Mouse (Mus musculus) kidney, postnatal 0 days (tissue): ENCODE measurements at regions not wholly inside any gene's neighbourhood (a gene's known extent, or its start where the extent isn't known, plus 50 kb on each side); places are given as distances from the start of the nearest gene placed in this dataset.
A peak's percentile ranks its signal among the peaks of the same experiment; 100 is the strongest.

Source experiments
- ATAC-seq: fragments of 200-750 bp; cut with Nextera tagmentation; replicated peaks from 2 replicates; pipeline ENCODE4 v1.8.0; 2017; ENCODE audit warnings: low read depth, moderate number of reproducible peaks, moderate TSS enrichment, moderate library complexity; ENCODE audit not compliant: low FRiP score
- DNase-seq: peaks from one replicate; pipeline ENCODE4 v3.0.0-alpha.2; 2016; ENCODE audit warnings: low spot score
- H3K27ac ChIP-seq: fragments of 300-500 bp; sonication (generic); 2 replicates; pipeline ENCODE4 v1.5.1; 2014; ENCODE audit warnings: mild to moderate bottlenecking
- H3K27me3 ChIP-seq: fragments of 300-500 bp; sonication (generic); 2 replicates; pipeline ENCODE4 v1.6.1; 2014; ENCODE audit warnings: low read length, mixed read lengths; ENCODE audit not compliant: insufficient read depth
- H3K36me3 ChIP-seq: fragments of 300-500 bp; sonication (generic); 2 replicates; pipeline ENCODE4 v1.6.1; 2014; ENCODE audit warnings: low read length, mixed read lengths; ENCODE audit not compliant: insufficient read depth
- H3K4me1 ChIP-seq: fragments of 300-500 bp; sonication (generic); replicated peaks from 2 replicates; pipeline ENCODE4 v1.6.1; 2014; ENCODE audit warnings: antibody characterized with exemption, low read length, mixed read lengths; ENCODE audit not compliant: insufficient read depth
- H3K4me2 ChIP-seq: fragments of 300-500 bp; sonication (generic); 2 replicates; pipeline ENCODE4 v1.6.1; 2014; ENCODE audit warnings: mild to moderate bottlenecking, low read length, moderate library complexity, mixed read lengths
- H3K4me3 ChIP-seq: fragments of 300-500 bp; sonication (generic); replicated peaks from 2 replicates; pipeline ENCODE4 v1.5.1; 2014; ENCODE audit warnings: low read depth, low read length
- H3K9ac ChIP-seq: fragments of 300-500 bp; sonication (generic); 2 replicates; pipeline ENCODE4 v1.6.1; 2014; ENCODE audit warnings: low read depth, low read length
- H3K9me3 ChIP-seq: fragments of 300-500 bp; sonication (generic); replicated peaks from 2 replicates; pipeline ENCODE4 v1.6.1; 2016; ENCODE audit warnings: low read length, inconsistent platforms, mixed read lengths
- CTCF ChIP-seq: IDR thresholded peaks from 2 replicates; pipeline ENCODE4 v1.5.1; 2016; ENCODE audit warnings: antibody characterized with exemption, low read depth, mild to moderate bottlenecking, moderate library complexity
- WGBS: fragments of 180-500 bp; shearing (Covaris S2); extraction: QIAGEN DNeasy Blood & Tissue Kit; methylation state at CpG from one replicate; pipeline ENCODE4 v1.1.7; 2014; 5-methylcytosine and 5-hydroxymethylcytosine counted together

DNA sequence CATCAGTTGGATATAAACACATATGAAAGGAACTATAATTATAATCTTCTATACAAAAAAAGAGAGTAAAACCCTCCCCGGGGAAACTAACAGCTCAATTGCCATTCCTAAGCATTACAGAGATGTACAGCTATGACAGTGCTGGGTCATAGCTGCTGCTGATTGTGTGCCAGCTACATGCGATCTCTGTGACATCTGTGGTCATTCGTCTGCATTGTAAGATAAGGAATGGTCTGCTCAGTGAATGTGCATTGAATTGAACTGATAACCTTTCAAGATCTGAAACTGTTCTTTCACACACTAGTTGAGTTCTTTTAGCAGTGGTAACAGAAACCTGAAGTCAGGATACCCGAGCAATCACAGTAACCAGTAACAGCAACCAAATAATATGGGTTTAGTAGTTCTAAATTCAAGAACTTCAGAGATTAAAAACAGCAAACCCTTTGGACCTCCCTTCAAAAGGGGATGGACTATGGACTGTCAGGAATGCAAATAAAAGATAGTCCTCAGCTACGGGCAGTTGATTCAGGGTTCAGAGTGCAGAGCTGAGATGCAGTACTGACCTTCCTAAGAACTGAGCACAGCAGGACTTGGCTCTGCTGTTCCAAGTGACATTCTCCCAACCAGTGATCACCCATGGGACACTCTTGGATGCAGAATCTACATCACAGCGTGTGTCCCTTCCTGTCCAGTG is 295.7 kb downstream of the Cd47 start:
- H3K4me2 ChIP-seq = no peak overlapping the region
- H3K27me3 ChIP-seq = no peaks in the 10 kb centered on the region
- ATAC-seq (peak; percentile 59; the same call in 1 of the 2 replicates), DNase-seq (peak; percentile 36)
- no peaks in the 10 kb centered on the region for H3K9me3 ChIP-seq
- no peak overlapping the region for H3K9ac ChIP-seq
- no peaks in the 10 kb centered on the region for H3K4me1 ChIP-seq
- no peak overlapping the region for H3K4me3 ChIP-seq
- TF ChIP-seq CTCF = no peak
- H3K27ac ChIP-seq = no peak overlapping the region
- WGBS = 54% methylated on average over 6 of the region's 6 CpGs
- no peaks in the 10 kb centered on the region for H3K36me3 ChIP-seq

- WGBS = 37% methylated on average over 2 of the region's 2 CpGs
- no peaks in the 10 kb centered on the region for H3K9me3 ChIP-seq
- H3K27me3 ChIP-seq = no peaks in the 10 kb centered on the region
- DNase-seq (no peak), ATAC-seq (no peak)
- no peak overlapping the region for H3K27ac ChIP-seq
- H3K4me2 ChIP-seq = no peak overlapping the region
- no peaks in the 10 kb centered on the region for H3K36me3 ChIP-seq
- no peak overlapping the region for H3K4me3 ChIP-seq
- H3K9ac ChIP-seq = no peak overlapping the region
- no peaks in the 10 kb centered on the region for H3K4me1 ChIP-seq
- no peak for TF ChIP-seq CTCF
Observed at GRCm38 (mm10) chr16:50096563-50096962, 296.2 kb downstream of the Cd47 start.

DNA sequence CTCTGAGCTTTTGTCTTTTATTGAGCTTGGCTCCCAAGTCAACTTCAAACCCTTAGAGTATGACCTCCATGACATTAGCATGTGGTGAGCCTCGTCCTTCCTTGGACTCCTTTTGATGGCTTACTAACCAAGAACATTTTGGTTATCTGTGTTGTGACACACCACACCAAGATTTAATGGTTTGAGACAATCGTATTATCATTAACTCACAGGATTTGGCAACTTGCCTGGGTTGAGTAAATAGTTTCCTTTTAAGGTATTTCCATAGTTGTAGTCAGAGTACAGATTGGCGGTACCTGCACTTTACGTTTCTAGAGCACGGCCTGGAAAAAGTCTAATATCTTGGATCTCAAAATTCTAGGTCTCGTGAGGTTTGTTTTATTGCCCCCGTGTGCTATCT is 303.0 kb downstream of the Cd47 start:
- WGBS = 63% methylated on average over 7 of the region's 7 CpGs
- TF ChIP-seq CTCF = no peak
- Histone ChIP-seq H3K36me3 (no peaks in the 10 kb centered on the region), H3K9ac (no peak overlapping the region), H3K4me2 (no peak overlapping the region), H3K27ac (no peak overlapping the region), H3K9me3 (no peaks in the 10 kb centered on the region), H3K4me1 (0 out of 2 replicates have a peak, but pooled peaks cover 5% of the 10 kb centered on the region), H3K27me3 (no peaks in the 10 kb centered on the region), H3K4me3 (no peak overlapping the region)
- ATAC-seq (no peak), DNase-seq (no peak)

- ATAC-seq = no peak
- H3K36me3 ChIP-seq = no peaks in the 10 kb centered on the region
- no peaks in the 10 kb centered on the region for H3K9me3 ChIP-seq
Observed at GRCm38 (mm10) chr16:50118150-50118549, 314.0 kb downstream of the Bbx start.

DNA sequence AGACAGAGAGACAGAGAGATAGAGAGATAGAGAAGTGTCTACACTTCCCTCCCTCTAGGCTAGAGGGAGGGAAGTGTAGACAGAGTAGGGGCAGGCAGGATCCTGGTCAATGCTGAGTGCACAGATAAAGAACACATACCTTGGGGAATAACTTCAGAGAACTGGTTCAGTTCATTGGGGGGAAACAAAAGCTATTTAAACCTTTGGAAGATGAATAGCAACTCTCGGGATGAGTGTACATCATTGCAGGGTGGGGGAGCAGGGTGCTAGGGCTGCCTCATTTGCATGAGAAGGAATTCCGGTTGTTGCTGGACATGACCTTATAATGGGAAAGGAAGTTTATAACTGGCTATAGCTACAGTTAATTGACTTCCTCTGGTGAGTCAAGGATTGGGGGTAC is 309.7 kb downstream of the Bbx start:
- Histone ChIP-seq H3K9me3 (no peaks in the 10 kb centered on the region), H3K4me3 (no peak overlapping the region), H3K4me1 (no peaks in the 10 kb centered on the region), H3K4me2 (no peak overlapping the region), H3K9ac (no peak overlapping the region), H3K27ac (no peak overlapping the region), H3K27me3 (no peaks in the 10 kb centered on the region), H3K36me3 (no peaks in the 10 kb centered on the region)
- ATAC-seq = no peak
- no peak for TF ChIP-seq CTCF
- DNase-seq = no peak
- WGBS = 50% methylated on average over 2 of the region's 2 CpGs

More at GRCm38 (mm10) chr16:50118150-50118549, 314.0 kb downstream of the Bbx start:
- 95% methylated on average over 7 of the region's 7 CpGs for WGBS
- no peak overlapping the region for H3K4me2 ChIP-seq
- H3K9ac ChIP-seq = no peak overlapping the region
- H3K4me1 ChIP-seq = no peaks in the 10 kb centered on the region
- no peak for DNase-seq
- no peak overlapping the region for H3K27ac ChIP-seq
- no peaks in the 10 kb centered on the region for H3K27me3 ChIP-seq
- TF ChIP-seq CTCF = no peak
- no peak overlapping the region for H3K4me3 ChIP-seq

GRCm38 (mm10) chr16:50124646-50125045 is 307.5 kb downstream of the Bbx start:
- no peaks in the 10 kb centered on the region for H3K4me1 ChIP-seq
- H3K4me3 ChIP-seq = no peak overlapping the region
- no peak for ATAC-seq
- no peak for TF ChIP-seq CTCF
- no peak for DNase-seq
- no peaks in the 10 kb centered on the region for H3K9me3 ChIP-seq
- no peak overlapping the region for H3K9ac ChIP-seq
- no peaks in the 10 kb centered on the region for H3K36me3 ChIP-seq
- H3K4me2 ChIP-seq = no peak overlapping the region
- 90% methylated on average over 4 of the region's 4 CpGs for WGBS
- no peak overlapping the region for H3K27ac ChIP-seq
- no peaks in the 10 kb centered on the region for H3K27me3 ChIP-seq

DNA sequence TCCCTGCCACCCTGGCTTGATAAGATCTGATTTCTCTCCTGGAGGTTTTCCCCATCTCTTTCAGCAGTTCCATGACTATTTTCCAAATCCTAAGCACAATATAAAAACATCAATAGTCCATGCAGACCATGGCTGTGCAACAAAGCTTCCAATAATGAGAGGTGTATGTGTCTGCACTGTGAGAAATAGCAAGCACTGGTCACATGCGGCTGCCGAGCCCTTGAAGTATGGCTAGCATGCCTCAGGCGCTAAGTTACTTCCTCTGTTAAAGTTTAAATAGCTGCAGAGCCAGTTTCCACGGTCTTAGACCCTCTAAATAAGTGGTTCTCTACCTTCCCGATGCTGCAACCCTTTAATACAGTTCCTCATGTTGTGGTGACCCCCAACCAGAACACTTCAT is 306.6 kb downstream of the Bbx start:
- Histone ChIP-seq H3K27ac (no peak overlapping the region), H3K4me3 (no peak overlapping the region), H3K27me3 (no peaks in the 10 kb centered on the region), H3K4me2 (no peak overlapping the region), H3K36me3 (no peaks in the 10 kb centered on the region), H3K9me3 (no peaks in the 10 kb centered on the region), H3K4me1 (no peaks in the 10 kb centered on the region), H3K9ac (no peak overlapping the region)
- DNase-seq (peak; percentile 25), ATAC-seq (peak; percentile 57; the same call in 1 of the 2 replicates)
- no peak for TF ChIP-seq CTCF
- 53% methylated on average over 5 of the region's 5 CpGs for WGBS
